Mouse (Mus musculus): ENCODE results near the gene Gucd1. TPM values are rescaled to one million over a fixed set of nuclear protein-coding genes. Genes with fewer than 3 reads are reported as not detected.
"Not testable (repeated sequence)": the region's sequence is repeated elsewhere in the genome, so short reads cannot be mapped to it uniquely, and the experiment has no call there.

The Gucd1 gene
- total RNA-seq, 2 experiments from 2014 or later: 21.6 to 22.0 TPM

DNA sequence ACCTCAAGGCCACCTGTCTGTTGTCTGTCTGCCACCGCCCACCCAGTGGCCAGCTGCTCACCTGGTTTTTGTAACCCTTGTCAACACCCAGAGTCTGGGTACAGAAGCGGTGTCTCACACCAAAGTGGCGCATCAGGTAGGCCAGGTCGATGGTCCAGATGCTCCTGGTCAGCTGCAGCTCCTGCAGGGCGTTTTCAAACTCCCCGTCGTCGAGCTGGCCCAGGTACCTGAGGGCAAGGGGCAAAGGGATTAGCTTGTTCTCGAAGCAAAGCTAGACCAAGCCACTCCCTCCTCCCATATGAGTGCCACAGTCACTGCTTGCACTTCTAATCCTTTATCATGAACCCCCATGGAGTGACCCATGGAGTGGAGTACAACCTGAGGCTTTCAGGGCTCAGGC is 6.7 kb downstream of the Gucd1 start:
- no peak for DNase-seq (ENCODE audit: extremely low spot score in 1 of 2, low spot score in 2 of 2)
- intact Hi-C loops (cut with DNase I): no loop called here

DNA sequence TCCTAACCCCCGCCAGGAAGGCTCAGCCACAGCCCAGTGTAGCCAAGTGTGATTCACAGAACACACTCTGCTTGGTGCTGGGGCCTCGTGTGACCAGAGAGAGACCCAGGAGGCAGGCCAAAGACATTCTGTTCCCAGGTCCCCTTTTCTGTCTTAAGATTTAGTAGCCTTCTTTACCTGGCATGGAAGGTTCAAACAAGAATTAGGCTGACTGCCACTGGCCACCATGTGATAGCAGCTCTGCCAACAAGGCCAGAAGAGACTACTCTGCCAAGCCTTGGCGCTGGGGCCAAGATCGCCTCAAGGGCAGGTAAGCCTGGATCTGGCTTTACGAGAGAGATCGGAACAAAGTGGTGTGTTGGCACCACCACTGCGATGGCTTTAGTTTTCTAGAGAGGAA is 7.3 kb downstream of the Gucd1 start:
- intact Hi-C loops (cut with DNase I): no loop called here

DNA sequence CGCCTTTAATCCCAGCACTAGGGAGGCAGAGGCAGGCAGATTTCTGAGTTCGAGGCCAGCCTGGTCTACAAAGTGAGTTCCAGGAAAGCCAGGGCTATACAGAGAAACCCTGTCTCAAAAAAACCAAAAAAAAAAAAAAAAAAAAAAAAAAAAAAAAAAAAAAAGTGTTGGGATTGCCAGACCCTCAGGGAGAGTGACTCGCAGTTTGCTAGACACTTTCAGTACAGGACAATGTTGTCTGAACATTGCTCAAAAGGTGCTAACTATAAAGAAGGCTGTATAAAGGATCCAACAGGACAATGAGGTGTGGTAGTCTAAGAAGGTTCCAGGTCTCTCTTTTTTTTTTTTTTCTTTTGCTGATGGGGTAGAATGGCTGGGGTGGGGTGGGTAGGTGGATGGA is 11.8 kb downstream of the Gucd1 start:
- DNase-seq (ENCODE audit: extremely low spot score in 1 of 2, low spot score in 2 of 2): not testable (repeated sequence)

More for the DNA sequence above, 7.3 kb downstream of the Gucd1 start:
- no peak for DNase-seq (ENCODE audit: extremely low spot score in 1 of 2, low spot score in 2 of 2)

DNA sequence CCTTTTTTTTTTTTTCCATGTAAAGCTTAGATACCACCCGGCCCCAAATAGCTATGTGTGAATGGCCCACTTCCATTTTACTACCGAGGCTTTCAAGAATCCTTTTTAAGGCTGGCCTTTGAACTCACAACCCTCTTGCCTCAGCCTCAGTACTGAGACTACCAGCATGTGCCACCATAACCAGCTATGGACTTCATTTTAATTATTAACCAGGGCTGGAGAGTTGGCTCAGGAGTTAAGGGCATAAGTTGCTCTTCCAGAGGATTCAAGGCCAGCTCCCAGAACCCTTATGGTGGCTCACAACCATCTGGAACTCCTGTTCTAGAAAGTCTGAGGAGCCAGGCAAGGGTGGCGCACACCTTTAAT is 12.7 kb downstream of the Gucd1 start:
- no peak for DNase-seq (ENCODE audit: extremely low spot score in 1 of 2, low spot score in 2 of 2)
- intact Hi-C loops (cut with DNase I): no loop called here

More for the DNA sequence above, 11.8 kb downstream of the Gucd1 start:
- intact Hi-C loops (cut with DNase I): not testable (repeated sequence)

DNA sequence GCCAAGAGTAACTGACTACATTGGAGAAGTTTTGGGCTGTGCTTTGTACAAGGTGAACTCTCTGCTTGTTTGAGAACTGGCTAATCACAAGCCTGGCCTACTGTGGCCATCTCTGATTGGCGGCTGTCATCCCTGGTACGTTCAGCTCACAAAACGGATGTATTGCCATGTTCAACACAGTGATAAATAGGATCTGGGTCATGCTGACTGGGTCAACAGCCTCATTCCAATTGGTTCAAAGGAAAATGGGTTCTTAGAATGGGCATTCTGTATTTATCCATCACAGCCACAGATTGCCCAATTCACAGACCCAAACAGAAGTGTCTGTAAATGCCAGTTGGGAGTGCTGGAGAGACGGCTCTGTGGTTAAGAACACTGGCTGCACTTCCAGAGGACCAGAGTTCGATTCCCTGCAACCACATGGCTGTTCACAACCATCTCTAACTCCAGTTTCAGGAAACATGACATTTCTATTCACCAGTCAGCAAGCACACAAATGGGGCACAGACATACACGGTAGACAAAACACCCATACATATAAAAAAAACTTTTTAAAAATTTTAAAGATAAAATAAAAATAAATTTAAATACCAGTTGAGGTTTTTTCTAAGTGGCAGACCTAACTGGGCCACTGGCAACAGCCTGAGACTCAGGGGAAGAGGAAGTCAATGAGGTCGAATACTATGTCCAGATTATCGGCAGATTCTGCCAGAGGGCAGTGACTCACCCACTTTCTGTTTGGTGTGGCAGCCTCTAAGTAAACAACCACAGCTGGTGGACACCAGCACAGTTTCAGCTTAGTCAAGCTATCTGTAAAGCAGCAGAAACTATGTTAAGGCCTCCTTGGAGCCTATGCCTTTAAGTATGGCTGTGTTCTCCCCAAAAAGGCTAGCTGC is 13.3 kb downstream of the Gucd1 start:
- no peak for DNase-seq (ENCODE audit: extremely low spot score in 1 of 2, low spot score in 2 of 2)
- intact Hi-C loops (cut with DNase I): no loop called here

DNA sequence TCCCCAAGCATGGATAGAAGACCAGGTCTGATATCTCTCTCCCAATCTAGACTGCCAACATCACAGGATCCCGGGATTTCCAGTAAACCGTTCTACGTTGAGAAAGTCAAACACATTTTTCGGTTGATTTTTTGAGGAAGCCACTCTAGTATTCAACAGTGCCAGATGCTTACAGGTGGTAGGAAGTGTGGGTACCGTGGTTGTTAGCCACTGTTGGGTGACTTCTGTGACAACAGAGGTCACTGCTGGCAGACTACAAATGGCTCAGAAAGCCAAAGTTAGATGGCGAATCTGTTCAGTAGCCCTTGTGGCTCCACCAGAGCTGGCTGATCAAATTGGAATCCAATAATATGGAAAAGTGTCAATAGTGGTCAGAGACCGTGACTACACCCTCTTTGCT is 14.1 kb downstream of the Gucd1 start:
- intact Hi-C loops (cut with DNase I): no loop called here
- DNase-seq (ENCODE audit: extremely low spot score in 1 of 2, low spot score in 2 of 2): no peak

DNA sequence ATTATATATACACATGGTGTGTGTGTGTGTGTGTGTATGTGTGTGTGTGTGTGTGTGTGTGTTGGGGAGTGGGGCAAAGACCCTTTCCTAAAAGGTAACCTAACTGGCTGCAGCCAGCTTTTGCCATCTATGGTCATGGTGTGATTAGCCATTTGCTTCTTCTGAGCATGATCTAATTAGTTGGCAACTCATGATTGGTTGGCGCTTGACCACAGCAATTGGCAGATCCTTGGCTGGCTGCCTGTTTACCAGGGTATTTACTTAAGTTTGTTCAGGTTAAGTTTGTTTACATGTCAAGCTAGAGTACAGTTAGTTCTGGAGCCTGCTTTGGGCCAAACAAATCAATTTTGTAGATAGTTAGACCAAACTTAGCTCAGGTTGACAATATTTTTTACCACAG is 16.1 kb downstream of the Gucd1 start:
- intact Hi-C loops (cut with DNase I): no loop called here
- no peak for DNase-seq (ENCODE audit: extremely low spot score in 1 of 2, low spot score in 2 of 2)

DNA sequence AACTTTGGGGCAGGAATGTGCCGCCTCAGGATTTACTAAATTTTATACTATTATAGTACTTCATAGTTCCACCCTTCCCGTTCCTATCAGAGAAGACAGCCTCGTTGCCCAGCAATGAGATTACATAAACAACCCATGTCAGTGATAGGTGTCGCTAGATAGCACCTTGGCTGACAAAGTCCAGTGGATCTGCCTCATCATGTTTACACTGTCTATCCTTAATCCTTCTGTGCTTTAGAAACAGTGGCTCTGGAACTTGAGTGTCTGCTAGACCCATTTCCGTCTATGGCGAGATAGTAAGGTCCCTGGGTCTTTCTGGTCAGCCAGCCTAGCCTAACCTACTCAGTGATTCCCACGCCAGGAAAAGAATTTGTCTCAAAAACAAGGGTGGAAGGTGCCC is 17.4 kb downstream of the Gucd1 start:
- intact Hi-C loops (cut with DNase I): no loop called here
- DNase-seq (ENCODE audit: extremely low spot score in 1 of 2, low spot score in 2 of 2): no peak

DNA sequence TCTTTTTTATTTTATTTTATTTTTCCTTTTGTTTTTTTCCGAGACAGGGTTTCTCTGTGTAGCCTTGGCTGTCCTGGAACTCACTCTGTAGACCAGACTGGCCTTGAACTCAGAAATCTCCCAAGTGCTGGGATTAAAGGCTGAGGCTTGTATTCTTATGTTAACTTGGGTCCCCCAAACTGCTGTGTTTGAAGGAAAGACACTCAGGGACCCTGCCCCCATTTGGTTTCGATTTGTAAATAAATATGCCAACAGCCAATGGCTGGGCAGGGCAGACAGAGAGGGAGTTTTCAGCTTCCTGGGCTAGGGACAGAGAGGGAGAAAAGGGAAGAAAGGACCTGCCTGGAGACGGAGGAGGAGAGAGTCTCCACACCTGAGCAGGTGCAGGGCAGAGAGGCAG is 18.0 kb downstream of the Gucd1 start:
- intact Hi-C loops (cut with DNase I): no loop called here

DNA sequence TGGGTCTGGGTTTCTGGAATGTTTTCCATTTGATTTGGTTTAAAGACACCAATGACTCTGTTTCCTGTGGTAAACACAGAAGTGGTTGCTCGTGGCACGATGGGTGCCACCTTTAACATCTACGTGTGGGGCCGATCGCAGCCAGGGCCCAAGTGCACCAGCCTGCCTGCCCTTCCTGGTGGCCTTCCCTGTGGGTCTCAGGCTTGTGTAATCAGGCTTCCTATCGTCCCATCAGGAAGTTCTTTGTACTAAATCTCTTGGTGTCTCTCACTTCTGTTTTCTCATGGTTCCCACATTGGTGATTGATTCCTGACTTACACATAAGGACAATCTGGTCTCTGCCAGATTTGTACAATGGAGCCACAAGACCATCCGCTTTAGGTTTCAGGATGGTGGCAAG is 18.6 kb downstream of the Gucd1 start:
- DNase-seq (ENCODE audit: extremely low spot score in 1 of 2, low spot score in 2 of 2); intact Hi-C loops (cut with DNase I): not testable (repeated sequence)

More for the DNA sequence above, 18.0 kb downstream of the Gucd1 start:
- no peak for DNase-seq (ENCODE audit: extremely low spot score in 1 of 2, low spot score in 2 of 2)

DNA sequence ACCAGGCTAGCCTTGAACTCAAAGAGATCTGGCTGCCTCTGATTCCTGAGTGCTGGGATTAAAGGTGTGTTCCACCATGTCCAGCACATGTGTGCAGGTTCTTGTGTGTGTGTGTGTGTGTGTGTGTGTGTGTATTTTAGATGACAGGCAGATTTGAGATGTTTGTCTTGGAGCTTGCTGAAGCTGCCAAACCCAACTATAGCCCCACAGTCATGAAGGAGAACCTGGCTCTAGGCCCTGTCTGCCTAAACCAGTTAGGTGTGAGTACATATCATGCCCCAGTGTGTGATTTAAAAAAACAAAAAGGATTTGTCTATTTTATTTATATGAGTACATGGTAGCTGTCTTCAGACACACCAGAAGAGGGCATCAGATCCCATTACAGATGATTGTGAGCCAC is 21.9 kb downstream of the Gucd1 start:
- intact Hi-C loops (cut with DNase I): no loop called here
- no peak for DNase-seq (ENCODE audit: extremely low spot score in 1 of 2, low spot score in 2 of 2)

DNA sequence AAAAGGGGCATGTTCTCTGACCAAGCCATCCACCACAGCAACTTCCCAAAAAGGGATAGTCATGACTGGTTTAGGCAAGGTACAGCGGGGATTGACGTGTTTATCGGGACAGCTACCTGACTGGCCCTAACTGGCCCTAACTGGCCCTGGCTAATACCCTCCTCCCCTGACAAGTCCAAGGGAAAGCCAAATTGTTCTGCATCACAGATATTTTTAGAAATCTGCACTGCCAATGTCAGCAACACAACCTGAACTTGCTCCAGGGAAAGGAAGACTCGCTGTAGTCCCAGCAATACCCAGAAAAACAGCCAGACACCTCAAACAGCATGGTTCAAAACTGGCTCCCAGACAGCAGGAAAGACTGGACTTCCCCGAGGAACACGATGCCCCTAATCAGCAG is 22.5 kb downstream of the Gucd1 start:
- no peak for DNase-seq (ENCODE audit: extremely low spot score in 1 of 2, low spot score in 2 of 2)
- intact Hi-C loops (cut with DNase I): no loop called here

DNA sequence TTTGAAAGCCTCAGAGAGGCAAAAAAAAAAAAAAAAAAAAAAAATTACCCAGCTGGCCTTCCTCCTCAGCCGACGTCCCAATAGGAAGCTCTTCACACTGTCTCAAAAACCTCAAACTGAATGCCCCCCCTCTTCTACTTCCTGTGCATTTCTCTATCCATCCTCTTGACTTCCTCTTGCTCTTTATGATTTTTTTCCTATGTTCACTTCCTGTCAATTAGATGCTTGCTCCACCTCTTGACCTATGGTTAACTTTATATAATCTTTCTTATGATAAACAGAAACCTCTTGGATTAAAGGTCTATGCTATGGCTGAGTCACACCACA is 25.9 kb downstream of the Gucd1 start:
- intact Hi-C loops (cut with DNase I): no loop called here
- no peak for DNase-seq (ENCODE audit: extremely low spot score in 1 of 2, low spot score in 2 of 2)

DNA sequence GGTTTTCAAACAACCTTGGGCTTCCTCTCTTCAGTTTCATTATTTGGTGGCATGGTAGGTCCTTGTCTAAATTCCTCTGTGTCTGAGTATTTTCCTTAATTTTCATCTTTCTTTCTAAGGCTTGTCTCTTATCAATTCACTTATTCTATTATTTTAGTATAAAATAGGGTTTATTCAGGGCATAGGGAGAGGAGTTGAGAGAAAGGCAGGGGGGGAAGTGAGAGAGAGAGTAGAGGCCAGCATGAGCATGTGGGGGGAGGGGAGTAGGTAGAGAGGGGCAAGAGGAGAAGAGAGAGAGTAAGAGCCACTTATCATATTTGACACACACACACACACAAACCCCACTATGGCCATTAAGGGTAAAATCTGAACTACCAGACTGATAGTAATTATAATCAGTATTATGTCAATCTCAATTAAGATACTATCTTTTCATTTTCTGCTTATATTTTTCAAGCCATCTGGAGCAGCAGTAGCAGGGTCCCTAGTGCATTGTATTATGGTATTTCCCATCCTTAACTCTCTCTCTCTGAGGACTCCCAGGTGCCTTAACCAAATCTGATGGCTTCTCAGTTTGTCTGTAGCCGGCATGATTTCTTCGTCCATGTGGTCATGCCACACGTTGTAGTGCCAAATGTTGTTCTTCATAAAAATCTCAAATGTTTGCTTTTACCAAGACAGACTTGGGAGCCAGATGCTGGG is 26.4 kb downstream of the Gucd1 start:
- DNase-seq (ENCODE audit: extremely low spot score in 1 of 2, low spot score in 2 of 2): no peak
- intact Hi-C loops (cut with DNase I): no loop called here

DNA sequence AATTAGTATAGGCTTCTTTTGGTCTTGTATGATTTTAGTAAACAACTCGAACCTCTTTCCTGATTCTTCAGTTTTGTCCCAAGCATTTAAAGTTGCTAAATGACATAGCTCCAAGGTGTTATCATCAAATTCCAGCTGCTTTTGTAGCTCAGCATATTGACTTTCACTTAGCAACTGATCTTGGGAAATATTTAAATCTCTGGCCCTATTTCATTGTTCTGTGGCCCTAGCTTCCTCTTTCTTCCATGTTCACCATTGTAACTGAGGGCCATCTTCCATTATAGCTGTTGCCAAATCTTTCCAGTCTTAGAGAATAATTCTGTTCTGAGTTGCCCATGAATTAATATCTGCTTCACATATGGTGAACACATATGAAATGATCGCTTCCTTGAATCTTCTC is 27.0 kb downstream of the Gucd1 start:
- no peak for DNase-seq (ENCODE audit: extremely low spot score in 1 of 2, low spot score in 2 of 2)
- intact Hi-C loops (cut with DNase I): no loop called here

DNA sequence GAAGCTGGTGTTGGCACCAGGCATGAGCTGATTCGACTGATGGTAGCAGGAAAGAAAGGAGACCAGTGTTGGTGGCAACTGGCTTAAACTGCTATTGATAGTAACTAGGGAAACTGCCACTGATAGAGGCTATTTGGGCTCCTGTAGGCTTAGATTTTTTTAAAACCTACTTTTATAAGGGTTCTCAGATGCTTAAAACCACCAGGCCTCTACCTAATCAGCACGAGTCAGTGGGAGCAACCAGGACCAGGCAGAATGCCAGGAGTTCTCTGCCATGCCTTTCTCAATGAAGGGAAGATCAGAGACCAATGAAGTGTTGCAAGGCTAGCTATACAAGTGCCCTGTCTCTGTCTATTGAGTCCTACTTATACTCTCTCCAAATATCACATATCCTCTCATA is 28.2 kb downstream of the Gucd1 start:
- no peak for DNase-seq (ENCODE audit: extremely low spot score in 1 of 2, low spot score in 2 of 2)
- intact Hi-C loops (cut with DNase I): loop anchor here (5.0 kb wide), 2 partner anchors 227 to 307 kb away; no protein-coding TSS in a partner anchor

DNA sequence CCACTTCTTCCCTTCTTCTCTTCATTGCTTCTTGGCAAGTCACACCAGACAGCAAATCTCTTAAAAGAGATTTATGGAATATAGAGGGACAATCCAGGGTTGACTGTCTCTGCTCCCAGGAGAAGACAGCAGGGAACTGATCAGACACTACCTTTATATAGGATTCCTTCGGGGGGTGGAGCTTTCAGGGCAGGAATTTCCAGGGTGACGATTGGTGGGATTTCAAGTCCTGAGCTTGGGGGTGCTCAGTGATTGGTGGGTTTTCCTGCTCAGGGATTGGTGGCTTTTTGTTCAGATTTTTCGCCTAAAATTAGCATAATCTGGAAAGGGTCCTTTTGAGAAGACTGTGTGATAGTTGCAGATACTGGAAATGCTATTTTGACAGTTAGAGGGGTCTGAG is 30.6 kb downstream of the Gucd1 start:
- no peak for DNase-seq (ENCODE audit: extremely low spot score in 1 of 2, low spot score in 2 of 2)
- intact Hi-C loops (cut with DNase I): loop anchor here (5.0 kb wide), 2 partner anchors 225 to 305 kb away; no protein-coding TSS in a partner anchor

DNA sequence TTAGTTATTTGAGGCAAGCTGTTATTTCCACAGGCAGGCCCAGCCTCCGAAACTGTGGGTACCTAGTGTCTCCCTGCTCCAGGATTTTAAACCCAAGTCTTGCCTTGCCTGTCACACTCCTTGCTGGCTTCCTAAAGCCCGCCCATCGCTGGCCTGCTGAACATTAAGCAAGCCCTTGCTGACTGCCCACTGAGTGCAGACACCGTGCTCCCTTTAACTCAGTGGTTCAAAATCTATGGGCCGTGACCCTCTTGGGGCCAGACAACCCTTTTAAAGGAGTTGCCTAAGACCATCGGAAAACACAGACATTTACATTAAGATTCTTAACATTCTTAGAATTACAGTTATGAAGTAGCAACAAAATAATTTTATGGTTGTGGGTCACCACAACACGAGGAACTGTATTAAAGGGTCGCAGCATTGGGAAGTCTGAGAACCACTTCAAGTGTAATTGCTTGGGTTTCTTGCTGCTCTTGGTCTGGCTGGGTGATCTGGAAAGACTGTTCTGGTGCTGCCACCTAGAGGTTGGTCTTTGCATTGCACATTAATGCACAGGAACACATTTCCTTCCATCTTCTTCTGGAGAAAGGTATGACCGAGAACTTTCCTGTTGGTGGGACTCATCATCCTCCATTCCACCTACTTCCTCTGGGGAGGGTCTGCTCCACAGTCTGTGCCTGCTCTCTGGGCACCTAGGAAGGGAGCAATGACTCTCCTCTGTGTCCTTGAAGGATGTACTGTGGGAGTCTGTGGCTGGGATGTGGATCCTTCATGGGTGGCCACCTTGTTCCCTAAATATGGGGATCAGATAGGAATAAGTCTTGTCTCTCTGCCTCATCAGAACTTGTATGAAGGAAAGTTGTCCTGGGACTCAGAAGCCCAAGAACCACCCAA is 31.4 kb downstream of the Gucd1 start:
- intact Hi-C loops (cut with DNase I): loop anchor here (5.0 kb wide), 2 partner anchors 224 to 304 kb away; no protein-coding TSS in a partner anchor
- peak; percentile 71 to 79 for DNase-seq (ENCODE audit: extremely low spot score in 1 of 2, low spot score in 2 of 2)

DNA sequence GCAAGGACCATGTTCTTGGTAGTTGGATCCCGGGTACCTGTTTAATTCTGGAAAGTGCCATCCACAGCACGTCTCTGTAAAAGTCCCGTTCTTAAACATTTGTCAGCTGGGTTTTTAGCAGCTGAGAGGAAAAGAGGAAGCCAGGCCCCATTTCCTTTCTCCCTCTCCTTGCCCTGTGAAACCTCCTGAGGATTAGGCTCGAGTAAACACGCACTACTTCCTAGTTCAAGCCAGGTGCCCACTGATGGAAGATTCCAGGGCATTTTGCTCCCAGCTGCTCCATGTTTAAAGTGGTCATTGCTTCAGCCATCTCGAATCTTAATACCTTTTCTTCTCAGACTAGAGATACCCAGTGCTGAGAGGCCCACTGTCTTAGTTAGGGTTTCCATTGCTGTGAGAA is 33.0 kb downstream of the Gucd1 start:
- DNase-seq (ENCODE audit: extremely low spot score in 1 of 2, low spot score in 2 of 2): no peak
- intact Hi-C loops (cut with DNase I): loop anchor here (5.0 kb wide), 3 partner anchors 47 to 302 kb away; no protein-coding TSS in a partner anchor

Measured in left cerebral cortex, postnatal 10 days (tissue).